Mouse (Mus musculus): ENCODE data around the gene Fggy.

GRCm38 (mm10) chr4:95584107-95584762, 26.9 kb downstream of the Fggy start:
- TF ChIP-seq CTCF (IDR thresholded peaks at IDR 0.05; ENCODE audit: control insufficient read depth, insufficient read depth, insufficient replicate concordance, low read depth, low read length) (no peak), POLR2A (IDR thresholded peaks at IDR 0.05; ENCODE audit: control insufficient read depth, low read depth, low read length) (no peak)
